Mouse (Mus musculus) cerebellum, adult 2 months (tissue): ENCODE measurements around the gene Il16. TPM values are rescaled to one million over a fixed set of nuclear protein-coding genes. Genes with fewer than 3 reads are reported as not detected.

Experiments
- DNase-seq, 2 experiments: peaks; one replicate each; pipeline ENCODE4 v3.0.0; 2021
- H3K27ac ChIP-seq: fragments of 200-500 bp; 2 replicates; pipeline ENCODE4 v1.5.1; 2012; ENCODE audit warnings: low read length, control low read depth, inconsistent platforms; ENCODE audit not compliant: insufficient read depth
- H3K27me3 ChIP-seq: fragments of 200-500 bp; 2 replicates; pipeline ENCODE4 v1.6.1; 2012; ENCODE audit warnings: inconsistent platforms, mild to moderate bottlenecking, low read length, moderate library complexity; ENCODE audit not compliant: control insufficient read depth, insufficient read depth
- H3K4me1 ChIP-seq: fragments of 200-500 bp; 2 replicates; pipeline ENCODE4 v1.6.1; 2011; ENCODE audit warnings: low read length; ENCODE audit not compliant: control insufficient read depth, insufficient read depth
- H3K4me3 ChIP-seq: fragments of 200-500 bp; replicated peaks from 2 replicates; pipeline ENCODE3; 2011; ENCODE audit warnings: mild to moderate bottlenecking, low read depth, low read length, control low read depth; ENCODE audit not compliant: insufficient read depth
- CTCF ChIP-seq: fragments of 200-500 bp; IDR thresholded peaks from 2 replicates; pipeline ENCODE4 v1.5.1; 2011; ENCODE audit warnings: low read depth, mild to moderate bottlenecking, control low read depth, low read length, moderate library complexity, borderline replicate concordance; ENCODE audit not compliant: insufficient read depth
- POLR2A ChIP-seq: fragments of 200-500 bp; IDR thresholded peaks from 2 replicates; pipeline ENCODE4 v1.6.1; 2011; ENCODE audit warnings: low read length, control low read depth, borderline replicate concordance; ENCODE audit not compliant: insufficient read depth
- WGBS: fragments of 180-500 bp; shearing (Covaris S2); methylation state at CpG from one replicate; pipeline ENCODE4 v1.1.7; 2018; 5-methylcytosine and 5-hydroxymethylcytosine counted together
- polyA plus RNA-seq: library from polyadenylated mRNA; depleted of rRNA; stranded (reverse); fragments of >200 nt; gene quantifications from 2 replicates; pipeline ENCODE4 v1.2.3, GENCODE M21; 2012

The Il16 gene
- polyA plus RNA-seq, 1 experiment: 84.9 TPM

- Histone ChIP-seq H3K27ac (no peak overlapping the region), H3K4me3 (no peak overlapping the region), H3K4me1 (peaks cover 27% of the 10 kb centered on the region), H3K27me3 (no peaks in the 10 kb centered on the region)
- TF ChIP-seq POLR2A (no peak), CTCF (no peak)
- DNase-seq: no peak
- WGBS: 96% methylated on average over 2 of the region's 2 CpGs
Measured at GRCm38 (mm10) chr7:83742026-83742425, 3.5 kb downstream of the Il16 start.

GRCm38 (mm10) chr7:83739680-83740310 is 5.7 kb downstream of the Il16 start:
- WGBS: 50% methylated on average over 7 of the region's 7 CpGs
- no peak overlapping the region for H3K27ac ChIP-seq
- TF ChIP-seq CTCF (no peak), POLR2A (no peak)
- DNase-seq: no peak
- no peaks in the 10 kb centered on the region for H3K27me3 ChIP-seq
- no peak overlapping the region for H3K4me3 ChIP-seq
- peaks cover 23% of the 10 kb centered on the region for H3K4me1 ChIP-seq

GRCm38 (mm10) chr7:83738623-83739462 is 6.7 kb downstream of the Il16 start:
- TF ChIP-seq CTCF: no peak
- no peak for TF ChIP-seq POLR2A
- 82% methylated on average over 10 of the region's 10 CpGs for WGBS
- H3K27me3 ChIP-seq: no peaks in the 10 kb centered on the region

GRCm38 (mm10) chr7:83737914-83738490 is 7.5 kb downstream of the Il16 start:
- WGBS: 92% methylated on average over 6 of the region's 6 CpGs

More at GRCm38 (mm10) chr7:83738623-83739462, 6.7 kb downstream of the Il16 start:
- Histone ChIP-seq H3K4me3 (no peak overlapping the region), H3K27ac (no peak overlapping the region), H3K4me1 (peaks cover 15% of the 10 kb centered on the region; the same call in 1 of the 2 replicates)
- no peak for DNase-seq

GRCm38 (mm10) chr7:83736341-83737115 is 9.0 kb downstream of the Il16 start:
- TF ChIP-seq POLR2A (no peak), CTCF (no peak)
- peaks cover 15% of the 10 kb centered on the region; the same call in 1 of the 2 replicates for H3K4me1 ChIP-seq
- H3K27ac ChIP-seq: peak overlapping the region; percentile 30
- no peaks in the 10 kb centered on the region for H3K27me3 ChIP-seq
- no peak overlapping the region for H3K4me3 ChIP-seq
- DNase-seq: no peak
- 85% methylated on average over 6 of the region's 6 CpGs for WGBS

More at GRCm38 (mm10) chr7:83737914-83738490, 7.5 kb downstream of the Il16 start:
- DNase-seq: no peak
- H3K27ac ChIP-seq: no peak overlapping the region
- H3K4me3 ChIP-seq: no peak overlapping the region
- TF ChIP-seq CTCF: no peak
- no peak for TF ChIP-seq POLR2A
- H3K4me1 ChIP-seq: peaks cover 15% of the 10 kb centered on the region; the same call in 1 of the 2 replicates
- no peaks in the 10 kb centered on the region for H3K27me3 ChIP-seq

- DNase-seq: peak; percentile 94 to 99
- no peaks in the 10 kb centered on the region for H3K27me3 ChIP-seq
- TF ChIP-seq CTCF: 0 out of 2 replicates have a peak, but pooled peaks have one; percentile 12
- TF ChIP-seq POLR2A: peak; percentile 95; the same call in 1 of the 2 replicates
- H3K4me3 ChIP-seq: peak overlapping the region; percentile 71
- peak overlapping the region; percentile 91 for H3K27ac ChIP-seq
- H3K4me1 ChIP-seq: peaks cover 15% of the 10 kb centered on the region; the same call in 1 of the 2 replicates
- 14% methylated on average over 7 of the region's 7 CpGs for WGBS
Measured at GRCm38 (mm10) chr7:83735108-83735781, 10.3 kb downstream of the Il16 start.

- DNase-seq: peak; percentile 71 to 73
- H3K4me3 ChIP-seq: peak overlapping the region; percentile 71
- no peaks in the 10 kb centered on the region for H3K27me3 ChIP-seq
- WGBS: 13% methylated on average over 6 of the region's 6 CpGs
- peak overlapping the region; percentile 91 for H3K27ac ChIP-seq
- H3K4me1 ChIP-seq: peaks cover 12% of the 10 kb centered on the region; the same call in 1 of the 2 replicates
- TF ChIP-seq POLR2A (no peak), CTCF (no peak)
Measured at GRCm38 (mm10) chr7:83734671-83735082, 10.8 kb downstream of the Il16 start.
